Mouse (Mus musculus) right cerebral cortex, postnatal 10 days (tissue): ENCODE data around the gene Gm10945.
A peak's percentile ranks its signal among the peaks of the same experiment; 100 is the strongest.

Experiments used
- DNase-seq, 2 experiments: peaks; one replicate each; pipeline ENCODE4 v3.0.0; 2021; ENCODE audit warnings: low spot score in 2 of 2

Gene Gm10945

GRCm38 (mm10) chr10:6761287-6761811, at the start of gene Gm10945:
TSS of gene Gm10945 (minus strand) at chr10:6761761.
- no peak for DNase-seq

GRCm38 (mm10) chr10:6790226-6790625, 28.7 kb upstream of the Gm10945 start:
- no peak for DNase-seq

- peak; percentile 33 for DNase-seq
These were observed 27.1 kb upstream of the Gm10945 start for GRCm38 (mm10) chr10:6788517-6789237.

- no peak for DNase-seq
These were observed 3.4 kb downstream of the Gm10945 start, which contains the start of gene Oprm1 for GRCm38 (mm10) chr10:6758206-6758605. TSS of gene Oprm1 (plus strand) at chr10:6758506.

- DNase-seq = no peak
These were observed 8.2 kb downstream of the Gm10945 start for GRCm38 (mm10) chr10:6753375-6753774.

- DNase-seq = no peak
These were observed 33.1 kb downstream of the Gm10945 start for GRCm38 (mm10) chr10:6728469-6728868.

- no peak for DNase-seq
These were observed 37.8 kb downstream of the Gm10945 start for GRCm38 (mm10) chr10:6723765-6724164.

GRCm38 (mm10) chr10:6717181-6717948, 44.2 kb downstream of the Gm10945 start:
- DNase-seq = no peak

GRCm38 (mm10) chr10:6705226-6705885, 56.2 kb downstream of the Gm10945 start:
- no peak for DNase-seq

GRCm38 (mm10) chr10:6694218-6694850, 67.2 kb downstream of the Gm10945 start:
- peak; percentile 65 to 75 for DNase-seq
